Mouse (Mus musculus) fat pad, adult 2 months (tissue): ENCODE results near the gene Tnfrsf11a.

Source experiments
- DNase-seq: peaks from one replicate; pipeline ENCODE4 v3.0.0-alpha.2; 2011; ENCODE audit warnings: low read depth, low spot score; ENCODE audit errors: extremely low read depth

Gene Tnfrsf11a

GRCm38 (mm10) chr1:105824980-105825379, 44.5 kb downstream of the Tnfrsf11a start:
- DNase-seq = no peak

GRCm38 (mm10) chr1:105827374-105827773, 46.9 kb downstream of the Tnfrsf11a start:
- DNase-seq = no peak

DNA sequence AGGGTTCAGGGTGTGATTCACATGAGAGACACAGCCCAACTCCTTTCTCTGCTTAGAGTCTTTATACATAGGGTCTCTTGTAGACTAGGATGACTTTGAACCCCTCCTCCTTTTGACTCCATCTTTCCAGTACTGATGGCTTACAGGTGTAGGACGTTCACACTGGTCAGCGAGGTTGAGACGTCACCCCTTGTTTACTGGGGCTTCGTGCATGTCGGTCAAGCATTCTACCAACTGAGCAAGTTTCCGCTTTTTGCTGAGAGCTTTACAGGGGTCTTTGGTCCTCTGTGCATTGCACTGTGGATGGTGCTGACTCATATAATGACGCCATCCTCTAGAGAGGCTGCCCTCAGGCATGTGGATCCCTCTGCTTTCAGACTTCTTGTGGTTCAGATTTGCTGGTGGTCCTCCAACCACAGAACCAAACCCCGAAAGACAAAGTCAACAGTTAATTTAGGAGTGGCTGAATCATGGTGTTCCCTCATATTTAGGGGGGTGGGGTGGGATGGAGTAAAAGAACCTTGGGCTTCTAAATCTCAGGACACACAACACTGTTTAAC, 47.3 kb downstream of the Tnfrsf11a start:
- no peak for DNase-seq

DNA sequence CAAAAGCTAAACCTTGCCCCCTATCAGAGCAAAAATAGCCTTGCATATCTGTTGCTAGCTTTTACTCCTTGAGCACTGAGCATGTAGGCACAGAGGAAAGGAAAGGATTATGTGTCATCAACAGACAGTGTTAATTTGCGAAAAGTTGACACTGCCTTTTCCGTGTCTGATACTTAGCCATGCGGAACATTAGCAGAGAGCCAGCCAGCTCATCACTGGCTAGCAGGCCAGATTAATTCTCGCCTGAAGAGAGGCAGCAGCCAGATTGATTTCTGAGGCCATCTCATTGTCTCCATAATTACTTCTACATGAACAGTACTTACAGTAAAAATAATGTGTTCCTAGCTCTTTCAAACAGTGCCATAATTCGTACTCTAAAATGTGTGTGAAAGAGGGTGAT, 48.7 kb downstream of the Tnfrsf11a start:
- DNase-seq = no peak

- DNase-seq = no peak
Measured at GRCm38 (mm10) chr1:105832784-105833183, 52.3 kb downstream of the Tnfrsf11a start.

DNA sequence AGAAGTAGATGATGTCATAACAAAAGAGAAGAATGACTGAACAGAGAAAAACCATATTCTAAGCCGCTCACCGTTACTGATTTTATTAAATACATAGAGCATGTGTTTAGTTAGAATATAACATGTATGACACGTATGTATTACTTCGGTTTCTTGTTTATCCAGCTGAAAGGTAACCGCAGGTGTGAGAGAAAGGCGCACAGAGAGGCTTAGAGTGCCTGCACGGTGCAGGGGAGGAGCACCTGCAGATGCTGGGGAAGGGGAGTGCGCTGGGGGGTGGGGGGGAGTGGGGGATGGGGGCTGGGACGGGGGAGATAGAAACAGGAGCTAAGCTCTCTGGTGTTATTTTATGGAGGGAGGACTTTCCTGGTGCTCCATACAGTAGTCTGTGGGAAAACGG, 62.4 kb downstream of the Tnfrsf11a start:
- no peak for DNase-seq

DNA sequence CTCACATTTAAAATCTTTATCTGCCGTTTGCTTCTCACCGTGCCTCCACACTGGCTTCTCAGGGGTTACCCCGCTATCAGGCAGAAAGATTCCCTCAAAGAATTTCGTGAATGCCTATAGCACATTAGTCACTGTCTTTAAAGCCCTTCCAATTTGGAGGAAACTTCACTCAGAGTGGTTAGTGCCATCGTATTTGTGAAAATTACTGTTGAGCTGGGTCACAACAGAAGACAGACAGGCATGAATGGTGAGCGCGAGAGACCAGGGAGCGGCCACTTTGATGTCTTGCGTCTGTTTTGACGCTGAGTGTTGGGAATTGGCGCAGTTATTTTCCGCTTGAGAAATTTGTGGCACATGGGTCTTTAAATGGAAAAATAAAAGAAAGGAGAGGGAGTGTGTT, 62.9 kb downstream of the Tnfrsf11a start:
- no peak for DNase-seq

DNA sequence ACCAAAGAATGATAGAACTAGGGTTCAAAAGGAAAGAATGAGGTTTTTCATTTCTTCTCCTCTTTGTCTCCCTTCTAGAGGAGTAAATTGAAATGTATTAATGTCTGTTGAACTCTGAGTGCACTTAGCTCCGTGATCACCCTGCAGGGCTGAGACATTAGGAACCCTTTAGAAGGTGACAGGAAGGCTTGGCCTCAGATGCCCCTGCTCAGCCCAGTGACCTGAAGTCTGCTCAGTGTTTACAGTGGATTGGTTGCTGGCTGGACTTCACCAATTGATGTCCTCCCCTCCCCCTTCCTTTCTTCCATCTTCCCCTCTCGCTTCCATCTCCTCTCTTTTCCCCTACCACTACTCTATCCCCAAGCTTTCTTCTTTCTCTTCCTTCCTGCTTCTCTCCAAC, 63.3 kb downstream of the Tnfrsf11a start:
- DNase-seq = no peak

- DNase-seq = no peak
Measured at GRCm38 (mm10) chr1:105844341-105845006, 64.0 kb downstream of the Tnfrsf11a start.

- no peak for DNase-seq
Measured at GRCm38 (mm10) chr1:105846431-105846830, 65.9 kb downstream of the Tnfrsf11a start.

GRCm38 (mm10) chr1:105848806-105849205, 68.3 kb downstream of the Tnfrsf11a start:
- DNase-seq = no peak

DNA sequence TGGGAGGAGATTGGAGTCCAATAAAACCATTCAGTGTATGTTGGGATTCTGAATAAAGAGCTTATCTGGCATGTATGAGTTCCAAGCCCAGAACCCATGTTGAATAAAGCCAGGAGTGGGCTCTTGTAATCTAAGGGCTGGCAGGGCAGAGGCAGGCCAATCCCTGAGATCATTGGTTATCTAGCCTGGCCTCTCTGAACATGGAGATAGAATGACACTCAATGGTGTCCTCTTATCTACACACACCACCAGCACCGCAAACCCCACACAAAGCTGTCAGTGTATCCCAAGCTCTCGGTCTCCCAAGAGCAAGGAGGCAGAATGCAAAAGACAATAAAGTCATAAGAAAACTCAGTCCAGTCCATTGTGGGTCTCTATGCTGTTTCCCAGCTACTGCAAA, 70.8 kb downstream of the Tnfrsf11a start:
- DNase-seq = no peak

DNA sequence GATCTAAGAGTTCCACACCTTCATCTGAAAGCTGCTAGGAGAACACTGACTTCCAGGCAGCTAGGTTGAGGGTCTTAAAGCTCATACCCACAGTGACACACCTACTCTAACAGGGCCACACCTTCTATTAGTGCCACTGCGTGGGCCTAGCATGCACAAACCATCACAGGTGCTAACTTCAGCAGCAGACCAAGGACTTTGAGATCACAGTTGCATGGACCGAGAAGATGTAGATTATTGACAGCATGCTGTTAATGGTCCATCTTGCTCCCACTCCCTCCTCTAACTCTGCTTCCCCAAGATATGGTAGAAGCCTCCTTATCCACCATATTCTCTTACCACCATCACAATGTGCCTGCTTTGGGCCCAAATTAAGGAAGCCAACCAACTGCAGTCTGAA, 79.2 kb downstream of the Tnfrsf11a start:
- no peak for DNase-seq

DNA sequence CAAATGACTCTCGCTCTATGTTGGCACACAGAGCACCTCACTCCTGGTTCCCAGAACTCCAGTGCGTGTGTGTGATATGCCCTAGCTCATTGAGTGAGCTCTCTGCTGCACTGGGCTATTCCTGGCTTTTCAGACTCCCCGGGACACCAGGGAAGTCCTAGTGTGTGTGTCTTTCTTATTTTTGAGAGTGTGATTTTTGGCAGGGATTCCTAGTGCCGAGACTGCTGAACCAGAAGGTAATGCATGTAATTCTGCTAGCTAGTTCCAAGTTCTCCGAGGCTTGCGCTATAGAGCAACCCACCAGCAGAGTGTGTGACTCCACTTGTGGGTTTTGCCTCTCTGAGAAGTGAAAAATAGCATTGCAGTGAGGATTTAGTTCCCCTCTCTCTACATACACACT, 96.1 kb downstream of the Tnfrsf11a start:
- no peak for DNase-seq

DNA sequence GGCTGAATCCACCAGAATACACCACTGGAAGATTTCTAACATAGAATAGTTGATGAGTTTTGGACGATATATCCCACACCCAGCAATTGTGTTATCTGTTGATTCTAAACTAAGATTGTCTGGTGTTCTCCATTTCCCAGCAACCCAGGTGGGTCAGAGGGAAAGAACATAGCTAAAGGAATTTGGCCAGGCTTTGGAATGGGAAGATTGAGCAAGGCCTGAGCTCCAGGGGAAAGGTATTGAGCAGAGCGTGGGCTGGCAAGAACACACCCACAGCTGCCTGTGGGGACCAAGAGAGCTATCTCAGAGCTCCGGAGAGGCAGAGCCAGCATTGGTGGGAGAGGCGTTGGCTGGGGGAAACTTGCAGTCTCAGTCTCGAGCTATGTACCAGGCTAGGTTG, 97.3 kb downstream of the Tnfrsf11a start:
- peak; percentile 64 for DNase-seq

DNA sequence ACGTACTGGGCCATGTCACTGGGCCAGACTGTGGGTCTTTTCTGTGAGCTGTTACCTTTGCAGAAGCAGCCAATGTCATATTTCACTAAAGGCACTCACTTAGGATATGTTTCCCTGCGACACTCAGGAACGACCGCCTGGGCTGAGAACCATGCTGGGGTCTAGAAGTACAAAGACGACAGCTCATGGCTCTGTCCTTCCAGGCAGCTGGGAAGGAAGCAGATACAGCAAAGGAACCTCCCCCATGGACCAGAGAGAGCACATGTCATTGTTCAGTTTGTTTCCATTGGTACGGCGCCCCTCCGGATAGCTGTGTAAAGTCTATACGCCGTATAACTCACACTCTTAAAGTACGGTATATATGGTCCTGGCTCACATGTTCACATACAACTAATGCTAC, 97.9 kb downstream of the Tnfrsf11a start:
- DNase-seq = no peak

DNA sequence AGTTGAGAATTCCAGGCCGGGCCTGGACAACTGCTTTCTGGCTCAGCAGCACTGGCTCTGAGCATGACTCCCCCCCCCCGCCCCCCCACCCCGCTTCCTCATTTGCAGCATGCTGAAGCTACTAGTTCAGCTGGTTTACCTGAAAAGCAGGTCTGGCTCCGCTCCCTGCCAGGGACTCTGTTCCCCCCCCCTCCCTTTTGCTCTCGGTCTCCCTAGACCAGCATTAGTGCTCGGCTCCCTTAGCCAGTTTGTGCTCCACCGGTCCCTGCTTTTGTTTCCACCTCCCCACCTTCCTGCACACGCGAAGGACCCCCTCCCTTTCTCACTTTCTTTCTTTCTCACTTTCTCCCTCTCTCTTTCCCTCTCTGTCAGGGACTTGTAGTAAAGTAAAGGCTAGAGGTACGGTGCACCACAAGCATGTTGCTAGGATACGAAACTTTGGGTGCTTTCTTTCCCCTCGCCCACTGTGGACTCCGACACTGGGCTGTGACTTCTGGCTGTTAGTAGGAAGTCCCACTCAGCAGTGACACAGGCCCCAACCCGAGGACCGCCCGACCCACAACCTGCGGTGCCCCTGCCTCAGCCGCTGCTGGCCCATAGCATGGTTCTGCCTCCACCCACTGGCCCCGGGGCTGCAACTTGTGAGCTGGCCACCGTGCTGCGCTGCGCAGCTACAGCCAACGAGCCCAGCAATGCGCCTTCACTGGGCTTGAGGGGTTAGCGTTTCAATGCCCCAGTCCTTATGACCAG, 100.2 kb downstream of the Tnfrsf11a start:
- no peak for DNase-seq

DNA sequence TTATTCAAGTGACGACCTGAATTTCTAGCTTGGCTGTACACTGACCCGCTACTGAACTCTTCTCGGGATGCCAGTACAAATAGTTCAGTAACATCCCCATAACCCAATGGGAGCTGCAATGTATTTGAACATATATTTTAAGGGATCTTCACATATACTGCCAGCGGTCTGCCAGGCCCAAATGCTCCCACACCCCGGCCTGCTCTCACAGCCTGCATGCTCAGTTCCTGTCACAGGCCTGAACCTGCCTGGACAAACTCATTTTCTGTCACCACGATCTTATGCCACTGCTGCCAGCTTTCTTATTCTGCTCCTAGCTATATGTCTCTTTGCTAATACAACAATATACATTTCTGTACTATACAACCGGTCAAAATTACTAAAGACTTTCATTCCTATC, 100.9 kb downstream of the Tnfrsf11a start:
- peak; percentile 90 for DNase-seq

- peak; percentile 28 for DNase-seq
Measured at GRCm38 (mm10) chr1:105883498-105883897, 103.0 kb downstream of the Tnfrsf11a start.

DNA sequence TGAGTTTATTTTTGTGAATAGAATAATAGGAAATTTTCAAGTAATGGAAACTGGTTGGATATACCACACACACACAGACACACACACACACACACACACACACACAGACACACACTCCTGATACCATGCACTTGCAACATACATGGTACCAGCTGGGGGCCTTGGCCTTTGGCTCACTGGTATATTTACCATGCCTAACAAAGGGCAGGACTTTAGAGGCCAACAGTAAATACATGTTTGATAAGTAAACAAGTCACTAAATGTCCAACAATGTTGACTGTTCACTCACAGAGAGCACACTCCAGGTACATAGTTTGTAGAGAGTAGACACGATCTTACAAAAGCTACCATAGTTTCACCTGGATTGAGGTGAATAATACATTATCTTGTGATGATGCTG, 104.6 kb downstream of the Tnfrsf11a start:
- DNase-seq = no peak

- DNase-seq = no peak
Measured at GRCm38 (mm10) chr1:105885575-105885974, 105.1 kb downstream of the Tnfrsf11a start.

GRCm38 (mm10) chr1:105886358-105886757, 105.8 kb downstream of the Tnfrsf11a start:
- DNase-seq = no peak
